Mouse (Mus musculus): ENCODE results near the gene Unc13b.

GRCm38 (mm10) chr4:43233489-43233888 lies 174.7 kb downstream of the Unc13b start:
- TF ChIP-seq CTCF (IDR thresholded peaks at IDR 0.05; ENCODE audit: low read depth, low read length) (no peak), POLR2A (IDR thresholded peaks at IDR 0.05; ENCODE audit: borderline replicate concordance, low read depth, low read length) (no peak)
